Mouse (Mus musculus) embryo, embryonic 9.5 days (tissue): ENCODE results near the gene Fut8.
"Not testable (repeated sequence)": the region's sequence is repeated elsewhere in the genome, so short reads cannot be mapped to it uniquely, and the experiment has no call there.

Experiments
- DNase-seq: peaks from one replicate; pipeline ENCODE4 v3.0.0-alpha.2; 2017; ENCODE audit errors: extremely low spot score

Fut8 gene

GRCm38 (mm10) chr12:77222272-77222874 lies 15.6 kb upstream of the Fut8 start:
- no peak for DNase-seq

GRCm38 (mm10) chr12:77223595-77223994 lies 14.3 kb upstream of the Fut8 start:
- no peak for DNase-seq

DNA sequence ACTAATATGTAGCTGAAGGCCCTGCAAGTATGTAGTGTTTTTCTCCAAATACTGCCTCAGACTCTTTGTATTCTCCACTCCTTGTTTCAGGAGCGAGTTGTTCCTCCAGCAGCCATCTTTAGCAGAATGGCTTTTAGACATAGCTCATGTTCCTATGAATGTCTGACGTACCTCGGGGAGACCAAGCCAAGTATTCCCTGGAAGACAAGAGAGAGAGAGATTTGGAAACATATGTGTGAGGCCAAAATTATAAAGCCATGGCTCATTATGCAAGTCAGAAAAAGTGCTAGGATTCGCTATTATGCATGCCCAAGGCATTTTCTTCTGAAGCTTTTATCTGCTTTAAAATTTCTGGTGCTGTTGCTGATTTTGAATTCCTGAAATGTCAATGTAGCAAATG lies 13.8 kb upstream of the Fut8 start:
- no peak for DNase-seq

DNA sequence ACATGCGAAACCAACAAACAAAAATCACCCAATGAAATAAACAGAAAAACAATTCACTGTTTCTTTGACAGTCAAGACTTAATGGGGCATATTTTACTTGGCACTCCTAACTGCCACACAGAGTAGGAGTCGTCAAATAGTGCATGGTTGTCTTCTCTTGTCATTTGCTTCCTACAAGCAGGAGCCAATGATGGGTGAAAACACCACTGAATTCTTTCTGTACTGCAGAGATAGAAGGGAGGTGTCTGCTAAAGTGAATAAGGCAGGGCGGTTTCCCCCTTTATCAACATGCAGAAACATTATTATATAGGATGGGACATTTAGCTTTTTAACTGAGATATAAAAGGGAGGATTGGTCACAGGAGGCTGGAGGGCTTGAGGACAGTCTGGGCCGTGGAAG lies 13.0 kb upstream of the Fut8 start:
- no peak for DNase-seq

GRCm38 (mm10) chr12:77225727-77226126 lies 12.2 kb upstream of the Fut8 start:
- no peak for DNase-seq

- DNase-seq = no peak
Observed at GRCm38 (mm10) chr12:77235958-77236357, 2.0 kb upstream of the Fut8 start.

DNA sequence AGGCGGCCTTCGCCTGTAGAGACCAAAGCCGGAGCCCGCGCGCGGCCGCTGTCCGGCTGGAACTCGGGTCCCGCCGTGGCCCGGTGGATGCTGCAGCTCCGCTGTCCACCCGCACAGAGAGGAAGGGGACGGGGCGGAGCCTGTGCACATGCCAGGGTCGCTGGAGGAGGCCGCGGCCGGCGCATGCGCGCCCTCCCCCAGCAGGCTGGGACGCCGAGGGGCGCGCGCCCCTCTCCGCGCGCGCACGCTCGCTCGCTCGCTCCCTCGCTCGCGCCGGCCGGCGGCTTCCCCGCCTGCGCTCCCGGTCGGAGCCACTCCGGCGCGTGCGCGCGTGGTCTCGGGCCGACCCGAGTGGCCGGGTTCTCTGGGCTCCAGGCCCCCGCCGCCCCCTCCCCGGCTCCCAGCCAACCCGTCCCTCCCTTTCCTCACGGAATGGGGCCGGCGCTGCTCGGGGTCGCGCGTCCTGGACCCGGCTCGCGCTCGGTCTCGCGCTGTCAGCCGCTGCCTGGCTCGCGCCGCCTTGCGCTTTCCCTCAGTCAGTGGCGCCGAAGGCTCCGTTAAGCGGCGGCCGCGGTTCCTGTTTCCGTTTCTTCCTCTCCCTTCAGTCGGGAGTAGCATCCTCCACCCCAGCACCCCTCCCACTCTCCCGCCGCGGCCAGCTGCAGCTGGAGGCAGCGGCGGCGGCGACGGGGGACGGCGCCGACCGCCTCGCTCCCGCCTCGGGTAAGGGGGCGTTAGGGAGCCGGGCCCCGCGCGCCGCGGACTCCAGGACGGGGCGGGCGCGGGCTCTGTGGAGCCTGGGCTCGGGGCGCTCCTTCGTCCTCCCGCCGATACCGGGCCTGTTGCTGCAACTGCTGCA lies 835 bp downstream of the Fut8 start:
- DNase-seq = peak; percentile 90

DNA sequence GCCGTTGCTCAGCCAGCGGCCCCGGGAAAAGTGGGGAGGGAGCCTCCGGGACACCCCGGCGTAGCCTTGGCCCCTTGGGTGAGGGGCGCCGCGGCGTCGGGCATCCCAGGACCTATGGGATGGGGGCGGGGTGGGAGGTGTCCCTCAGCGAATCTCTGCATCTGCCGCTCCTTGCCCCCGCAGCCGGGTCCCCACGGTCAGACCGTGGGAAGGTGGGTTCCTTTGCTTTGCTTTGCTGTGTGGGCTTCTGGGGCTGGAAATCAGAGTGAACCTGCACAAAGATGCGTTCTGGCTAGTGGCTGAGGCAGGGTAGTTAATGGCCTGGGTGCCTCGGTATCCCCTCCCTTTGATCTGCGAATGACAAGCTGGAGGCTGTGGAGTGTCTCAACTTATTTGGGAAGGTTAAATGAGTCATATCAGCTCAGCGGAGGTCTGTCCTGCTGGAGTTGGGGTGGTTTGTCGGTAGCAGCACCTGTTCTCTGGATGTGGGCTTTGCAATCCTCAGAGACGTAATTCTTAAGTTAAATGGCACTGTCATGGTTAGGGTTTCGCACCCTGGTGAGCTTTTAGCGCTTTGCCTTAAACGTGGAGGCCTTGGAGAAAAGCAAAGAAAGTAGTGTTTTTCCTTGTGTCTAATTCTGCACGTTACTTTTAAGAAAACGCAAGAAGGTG lies 1.6 kb downstream of the Fut8 start:
- DNase-seq = no peak

DNA sequence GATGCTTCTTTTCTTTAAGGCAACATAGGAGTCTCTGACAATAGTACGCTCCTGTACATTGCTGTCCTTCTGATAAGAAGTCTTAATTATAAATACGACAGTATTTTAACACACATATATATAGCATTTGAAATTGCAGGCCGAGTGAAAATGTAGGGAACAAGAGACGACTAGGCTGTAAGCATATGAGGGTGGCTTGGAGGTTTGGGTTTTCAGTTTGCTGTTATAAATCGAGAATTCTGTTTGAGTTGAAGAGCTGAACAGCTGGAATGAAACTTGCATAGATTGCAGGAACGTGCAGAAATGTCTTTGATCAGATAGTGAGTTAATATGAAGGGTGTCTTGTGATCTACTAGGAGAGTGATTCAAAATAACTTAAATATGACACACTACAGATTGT lies 2.4 kb downstream of the Fut8 start:
- no peak for DNase-seq

- peak; percentile 5 for DNase-seq
Observed at GRCm38 (mm10) chr12:77240839-77241238, 2.9 kb downstream of the Fut8 start.

DNA sequence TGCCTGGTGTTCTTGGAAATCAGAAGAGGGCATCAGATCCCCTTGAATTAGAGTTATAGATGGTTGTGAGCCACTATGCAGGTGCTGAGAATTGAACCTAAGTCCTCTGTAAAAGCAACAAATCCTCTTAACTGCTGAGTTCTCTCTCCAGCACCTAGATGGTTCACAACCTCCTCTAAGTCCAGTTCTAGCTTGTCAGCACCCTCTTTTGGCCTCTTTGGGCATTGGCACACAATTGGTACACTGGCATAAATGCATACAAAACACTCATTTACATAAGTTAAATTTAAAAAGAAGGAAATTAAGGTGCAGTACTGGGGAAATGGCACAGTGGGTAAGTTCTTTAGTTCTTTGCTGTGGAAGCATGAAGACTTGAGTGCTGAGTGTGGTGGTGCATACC lies 24.7 kb downstream of the Fut8 start:
- no peak for DNase-seq

GRCm38 (mm10) chr12:77263816-77264215 lies 25.9 kb downstream of the Fut8 start:
- DNase-seq = no peak

GRCm38 (mm10) chr12:77270694-77271093 lies 32.8 kb downstream of the Fut8 start:
- no peak for DNase-seq

- no peak for DNase-seq
Observed at GRCm38 (mm10) chr12:77288507-77288906, 50.6 kb downstream of the Fut8 start.

GRCm38 (mm10) chr12:77291017-77291416 lies 53.1 kb downstream of the Fut8 start:
- DNase-seq = no peak

DNA sequence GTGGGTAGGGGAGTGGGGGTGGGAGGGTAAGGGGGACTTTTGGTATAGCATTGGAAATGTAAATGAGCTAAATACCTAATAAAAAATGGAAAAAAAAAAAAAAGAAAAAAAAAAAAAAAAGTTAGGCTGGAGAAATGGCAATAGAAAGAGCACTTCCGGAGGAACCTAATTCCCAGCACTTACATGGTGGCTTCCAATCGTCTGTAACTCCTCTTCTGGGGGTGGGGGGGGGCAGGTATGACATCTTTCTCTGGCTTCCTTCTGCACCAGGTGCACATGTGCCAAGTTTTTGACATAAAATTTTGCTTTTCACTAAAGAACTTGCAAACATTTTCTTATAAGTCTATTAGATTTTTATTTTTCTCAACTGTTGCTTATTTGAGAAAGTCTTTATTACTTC lies 53.9 kb downstream of the Fut8 start:
- not testable (repeated sequence) for DNase-seq

DNA sequence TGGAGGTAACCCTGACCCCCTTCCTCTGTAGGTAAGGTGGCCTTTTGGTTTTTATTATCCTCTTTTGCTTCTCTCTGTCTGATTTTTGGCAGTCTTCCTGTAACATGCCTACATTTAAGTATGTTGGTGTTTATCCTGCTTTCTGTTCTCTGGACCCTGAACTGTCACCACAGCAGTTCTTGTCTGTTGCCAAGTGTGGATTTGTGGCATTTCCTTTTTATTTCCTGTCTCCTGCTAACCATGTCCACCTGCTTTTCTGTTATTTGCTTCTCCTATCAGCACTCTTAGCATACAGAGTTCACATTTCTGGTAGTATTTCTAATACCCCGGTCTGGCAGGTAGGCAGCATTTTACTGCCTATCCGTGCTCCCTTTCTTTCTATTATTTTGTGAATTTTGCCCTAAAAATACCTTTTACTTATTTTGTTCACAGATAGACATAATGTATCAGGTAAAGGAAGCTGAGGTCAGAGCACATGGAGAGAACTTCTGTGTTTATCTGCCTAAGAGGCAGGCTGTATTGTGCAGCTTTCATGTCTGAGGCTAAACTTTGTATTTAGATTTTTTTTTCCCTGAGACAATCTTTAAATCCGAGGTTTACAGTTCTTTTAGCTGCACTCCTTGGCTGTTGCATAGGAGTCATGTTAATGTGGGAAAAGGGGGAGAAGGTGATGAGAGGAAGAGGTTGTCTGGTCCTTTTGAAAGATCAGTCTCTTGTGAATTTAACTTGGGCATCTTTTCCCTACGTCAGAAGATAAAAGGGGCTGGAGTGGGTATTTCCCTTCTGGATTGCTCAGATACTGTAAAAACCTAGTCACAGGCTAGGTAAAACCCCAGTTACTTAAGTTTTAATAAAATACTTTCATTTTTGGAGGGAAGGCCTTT lies 54.7 kb downstream of the Fut8 start:
- DNase-seq = no peak

GRCm38 (mm10) chr12:77296119-77296518 lies 58.2 kb downstream of the Fut8 start:
- no peak for DNase-seq

DNA sequence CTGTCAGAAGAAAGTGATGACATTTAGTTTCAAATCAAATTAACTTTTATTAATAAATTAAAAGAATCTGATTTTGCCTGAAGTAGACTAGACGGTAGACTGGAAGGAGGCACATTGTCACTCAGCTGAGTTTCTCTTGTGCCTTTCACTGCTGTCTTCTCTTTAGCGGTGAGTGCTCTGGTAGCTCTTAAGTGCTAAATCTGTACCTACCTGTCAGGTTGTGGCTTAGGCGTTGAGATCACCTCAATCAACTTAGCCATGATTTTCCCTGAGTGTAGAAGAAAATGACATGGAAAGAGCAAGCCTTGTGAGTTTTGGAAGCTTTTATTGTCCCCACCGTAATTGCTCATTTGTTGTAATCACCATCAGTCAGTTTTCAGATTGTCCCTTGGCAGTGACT lies 59.2 kb downstream of the Fut8 start:
- DNase-seq = no peak

DNA sequence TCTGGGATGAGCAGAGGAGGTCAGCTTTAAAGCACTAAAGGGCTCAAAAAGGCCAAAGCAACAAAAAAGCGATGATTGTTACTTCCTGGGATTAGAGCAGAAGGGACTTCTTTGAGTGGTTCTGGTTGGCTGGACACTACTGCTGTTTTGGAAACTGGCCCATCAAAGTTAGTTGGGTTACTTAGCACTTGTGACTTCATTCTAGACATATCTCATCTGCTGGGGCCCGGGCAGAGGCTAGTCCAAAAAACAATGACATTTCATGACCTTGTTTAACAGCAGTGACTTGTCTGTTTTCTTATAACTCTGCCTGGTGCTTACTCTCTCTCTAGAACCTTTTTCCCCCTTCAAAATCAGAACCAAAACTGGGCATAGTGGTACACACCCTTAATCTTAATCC lies 59.9 kb downstream of the Fut8 start:
- DNase-seq = no peak

- no peak for DNase-seq
Observed at GRCm38 (mm10) chr12:77302011-77302410, 64.1 kb downstream of the Fut8 start.

- DNase-seq = no peak
Observed at GRCm38 (mm10) chr12:77303367-77303766, 65.4 kb downstream of the Fut8 start.
